Mouse (Mus musculus) forebrain, embryonic 11.5 days (tissue): ENCODE results near the gene Hist1h2ad. TPM values are rescaled to one million over a fixed set of nuclear protein-coding genes. Genes with fewer than 3 reads are reported as not detected.

Experiments used
- microRNA-seq: library from miRNA; unstranded; fragments of <30 nt; microRNA quantifications from one replicate; pipeline ENCODE4, GENCODE M21; 2016; ENCODE audit not compliant: insufficient number of aligned reads
- polyA plus RNA-seq: library from polyadenylated mRNA; unstranded; fragments of >200 nt; fragmentation: Nextera tagmentation; extraction: Ambion mirVana; gene quantifications from 2 replicates; pipeline ENCODE4 v1.2.1, GENCODE M21; 2014

The Hist1h2ad gene
- polyA plus RNA-seq, 1 experiment from 2014 or later, result 3.0 TPM

Small RNA genes within 50 kb of the gene (microRNA-seq; reads per million reads assigned to microRNA genes)
- not detected for gene Gm44297
- not detected for gene Gm44359
- not detected for gene Gm44394

Other genes with a start within 250 kb of the Hist1h2ad start
- 61.9 and 72.7 TPM in 2 replicates for gene Zfp322a, start 205.2 kb upstream of the Hist1h2ad start, polyA plus RNA-seq
- gene Abt1, start 150.5 kb upstream of the Hist1h2ad start, polyA plus RNA-seq, result 13.0 and 13.5 TPM in 2 replicates
- gene Btn1a1, start 108.5 kb upstream of the Hist1h2ad start, polyA plus RNA-seq, result 0.17 and 0.19 TPM in 2 replicates
- gene Btn2a2, start 85.5 kb upstream of the Hist1h2ad start, polyA plus RNA-seq, result 0.48 and 0.59 TPM in 2 replicates
- gene Hist1h4h, start 43.3 kb upstream of the Hist1h2ad start, polyA plus RNA-seq, result 2.0 and 4.9 TPM in 2 replicates
- 7.7 and 9.3 TPM in 2 replicates for gene Hist1h2af, start 40.5 kb upstream of the Hist1h2ad start, polyA plus RNA-seq
- gene Hist1h3g, start 39.0 kb upstream of the Hist1h2ad start, polyA plus RNA-seq, result 5.2 and 5.7 TPM in 2 replicates
- gene Hist1h2bh, start 31.0 kb upstream of the Hist1h2ad start, polyA plus RNA-seq, result 0.85 and 1.2 TPM in 2 replicates
- 0.92 and 1.4 TPM in 2 replicates for gene Hist1h3f, start 30.3 kb upstream of the Hist1h2ad start, polyA plus RNA-seq
- gene Hist1h4f, start 22.7 kb upstream of the Hist1h2ad start, polyA plus RNA-seq, result 1.2 and 1.3 TPM in 2 replicates
- gene Hist1h1d, start 21.1 kb upstream of the Hist1h2ad start, polyA plus RNA-seq, result 0.87 and 0.92 TPM in 2 replicates
- gene Hist1h3e, start 12.0 kb upstream of the Hist1h2ad start, polyA plus RNA-seq, result 6.7 and 10.4 TPM in 2 replicates
- gene Hist1h2ae, start 3.2 kb upstream of the Hist1h2ad start, polyA plus RNA-seq, result 96.4 and 102 TPM in 2 replicates
- 7.4 and 10.0 TPM in 2 replicates for gene Hist1h2bg, start 3.0 kb upstream of the Hist1h2ad start, polyA plus RNA-seq
- 4.5 and 5.9 TPM in 2 replicates for gene Hist1h2bf, start 185 bp upstream of the Hist1h2ad start, polyA plus RNA-seq
- gene Hist1h3d, start 1.4 kb downstream of the Hist1h2ad start, polyA plus RNA-seq, result 11.9 and 13.9 TPM in 2 replicates
- 132 and 133 TPM in 2 replicates for gene Hist1h4d, start 7.2 kb downstream of the Hist1h2ad start, polyA plus RNA-seq
- 4.0 and 4.6 TPM in 2 replicates for gene Hist1h2be, start 46.7 kb downstream of the Hist1h2ad start, polyA plus RNA-seq
- gene Hist1h1e, start 48.2 kb downstream of the Hist1h2ad start, polyA plus RNA-seq, result 27.3 and 27.7 TPM in 2 replicates
- 1.1 and 1.2 TPM in 2 replicates for gene Hist1h2ac, start 109.6 kb downstream of the Hist1h2ad start, polyA plus RNA-seq
- 23.4 and 25.3 TPM in 2 replicates for gene Hist1h2bc, start 109.8 kb downstream of the Hist1h2ad start, polyA plus RNA-seq
- 0.51 TPM in 1 of 2 replicates, not detected in the other for gene Hist1h1t, start 121.4 kb downstream of the Hist1h2ad start, polyA plus RNA-seq
- gene Hist1h4c, start 124.1 kb downstream of the Hist1h2ad start, polyA plus RNA-seq, result 6.0 and 6.8 TPM in 2 replicates
- gene Hfe, start 136.5 kb downstream of the Hist1h2ad start, polyA plus RNA-seq, result 2.2 TPM in 2 replicates
- gene Hist1h1c, start 164.4 kb downstream of the Hist1h2ad start, polyA plus RNA-seq, result 14.5 and 15.2 TPM in 2 replicates
- 8.7 and 10.6 TPM in 2 replicates for gene Hist1h3c, start 171.2 kb downstream of the Hist1h2ad start, polyA plus RNA-seq
- 2.6 and 3.4 TPM in 2 replicates for gene Hist1h2bb, start 172.4 kb downstream of the Hist1h2ad start, polyA plus RNA-seq
- gene Hist1h2ab, start 176.7 kb downstream of the Hist1h2ad start, polyA plus RNA-seq, result 59.7 and 63.1 TPM in 2 replicates
- 11.7 and 15.4 TPM in 2 replicates for gene Hist1h3b, start 177.9 kb downstream of the Hist1h2ad start, polyA plus RNA-seq
- gene Hist1h4b, start 182.6 kb downstream of the Hist1h2ad start, polyA plus RNA-seq, result 4.7 and 5.9 TPM in 2 replicates
- 0.95 TPM in 1 of 2 replicates, not detected in the other for gene Hist1h4a, start 186.8 kb downstream of the Hist1h2ad start, polyA plus RNA-seq
- 2.9 and 5.4 TPM in 2 replicates for gene Hist1h3a, start 188.0 kb downstream of the Hist1h2ad start, polyA plus RNA-seq
- gene Hist1h1a, start 189.3 kb downstream of the Hist1h2ad start, polyA plus RNA-seq, result 2.7 and 4.0 TPM in 2 replicates
- 0.13 TPM in 1 of 2 replicates, not detected in the other for gene Trim38, start 195.5 kb downstream of the Hist1h2ad start, polyA plus RNA-seq
- not detected in 2 replicates for gene Slc17a2, start 232.6 kb downstream of the Hist1h2ad start, polyA plus RNA-seq